31 mouse cellular contexts compared by ENCODE assay signal in genomic region chr4:35690521-35690920, GRCm38 (mm10).
DNase-seq lines count a peak whose midpoint lies in the region; ATAC-seq lines count a peak whose summit lies in the region.
"Had no signal": no experiment of that assay in that cellular context is flagged by ENCODE, and none has a peak within 500 bp of the region (broad histone marks: within the 10 kb centered on the region; RNA-seq: fewer than 3 reads in every experiment).

No protein-coding gene starts in this region.

- no peak overlapping the region for H3K27ac ChIP-seq in embryonic facial prominence, embryonic 14.5 days (replicated peaks; ENCODE audit: low read depth, low read length)
- H3K27ac ChIP-seq in embryonic facial prominence, embryonic 10.5 days (replicated peaks), result no peak overlapping the region
- H3K27ac ChIP-seq: embryonic facial prominence, embryonic 12.5 days; forebrain, embryonic 10.5 days; forebrain, embryonic 13.5 days; heart, embryonic 15.5 days; hindbrain, embryonic 10.5 days; hindbrain, embryonic 13.5 days; intestine, embryonic 15.5 days had no signal

- H3K36me3 ChIP-seq in embryonic facial prominence, embryonic 14.5 days (ENCODE audit: control insufficient read depth, insufficient read depth, low read length), result no peaks in the 10 kb centered on the region
- H3K36me3 ChIP-seq in embryonic facial prominence, embryonic 10.5 days (replicated peaks), result no peaks in the 10 kb centered on the region
- H3K36me3 ChIP-seq: embryonic facial prominence, embryonic 12.5 days; forebrain, embryonic 10.5 days; heart, embryonic 12.5 days; heart, embryonic 15.5 days; hindbrain, embryonic 10.5 days; hindbrain, embryonic 13.5 days; intestine, embryonic 15.5 days had no signal

- H3K27me3 ChIP-seq in embryonic facial prominence, embryonic 14.5 days (replicated peaks; ENCODE audit: control insufficient read depth, insufficient read depth, low read length), result no peaks in the 10 kb centered on the region
- no peaks in the 10 kb centered on the region for H3K27me3 ChIP-seq in embryonic facial prominence, embryonic 10.5 days (replicated peaks; ENCODE audit: low read depth, poor library complexity, severe bottlenecking)
- H3K27me3 ChIP-seq: embryonic facial prominence, embryonic 12.5 days; forebrain, embryonic 13.5 days; heart, embryonic 12.5 days; heart, embryonic 15.5 days; hindbrain, embryonic 13.5 days; intestine, embryonic 15.5 days; Patski had no signal

- ATAC-seq in embryonic facial prominence, embryonic 14.5 days (ENCODE audit: low read depth), result no peak
- ATAC-seq: CD4-positive, CD25-positive, alpha-beta regulatory T cell, adult 4 months; forebrain, embryonic 13.5 days; forebrain, embryonic 16.5 days; hindbrain, embryonic 16.5 days; intestine, embryonic 15.5 days; Patski had no signal

- DNase-seq in embryonic facial prominence, embryonic 14.5 days (ENCODE audit: low spot score), result peak; percentile 8
- no peak for DNase-seq in embryonic facial prominence, embryonic 10.5 days (ENCODE audit: low spot score)
- peak; percentile 36 for DNase-seq in retina, postnatal 1 day
- DNase-seq in retina, embryonic 14.5 days (ENCODE audit: low spot score), result no peak
- peak; percentile 53 for DNase-seq in adipocyte (ENCODE audit: low spot score)
- peak; percentile 68 for DNase-seq in gonadal fat pad, adult 2 months (ENCODE audit: low read depth)
- no peak for DNase-seq in thymus, postnatal 10 days (ENCODE audit: low spot score in 2 of 2)
- DNase-seq in urinary bladder, postnatal 4 days (ENCODE audit: low spot score in 2 of 2), result no peak
- DNase-seq: adrenal gland, adult 2 months; adrenal gland, postnatal 14 days; cerebellum, adult 11-12 months; cerebellum, adult 8-10 months; cerebellum, postnatal 14 days; gastrocnemius, postnatal 10 days; gastrocnemius, postnatal 36 days; heart, adult 18-20 months; heart, postnatal 10 days; heart, postnatal 36 days had no signal

- WGBS in embryonic facial prominence, embryonic 14.5 days, result 74% methylated on average over 5 of the region's 5 CpGs
- 82% methylated on average over 5 of the region's 5 CpGs for WGBS in embryonic facial prominence, embryonic 10.5 days

- no peaks in the 10 kb centered on the region for H3K9me3 ChIP-seq in embryonic facial prominence, embryonic 14.5 days (ENCODE audit: control insufficient read depth, low read length)
- no peaks in the 10 kb centered on the region for H3K9me3 ChIP-seq in embryonic facial prominence, embryonic 10.5 days
- H3K9me3 ChIP-seq: embryonic facial prominence, embryonic 12.5 days; forebrain, embryonic 10.5 days; forebrain, embryonic 13.5 days; heart, embryonic 12.5 days; heart, embryonic 15.5 days; hindbrain, embryonic 10.5 days; hindbrain, embryonic 13.5 days; intestine, embryonic 15.5 days had no signal

- H3K4me2 ChIP-seq in embryonic facial prominence, embryonic 14.5 days (ENCODE audit: low read depth, low read length), result no peak overlapping the region
- H3K4me2 ChIP-seq: embryonic facial prominence, embryonic 12.5 days; forebrain, embryonic 13.5 days; heart, embryonic 12.5 days; heart, embryonic 15.5 days; hindbrain, embryonic 13.5 days; intestine, embryonic 15.5 days had no signal

- no peak overlapping the region for H3K4me3 ChIP-seq in embryonic facial prominence, embryonic 14.5 days (ENCODE audit: low read depth, low read length)
- no peak overlapping the region for H3K4me3 ChIP-seq in embryonic facial prominence, embryonic 10.5 days
- H3K4me3 ChIP-seq: embryonic facial prominence, embryonic 12.5 days; erythroblast, embryonic 14.5 days; forebrain, embryonic 10.5 days; forebrain, embryonic 13.5 days; heart, embryonic 12.5 days; heart, embryonic 15.5 days; hindbrain, embryonic 10.5 days; hindbrain, embryonic 13.5 days; intestine, embryonic 15.5 days had no signal

- no peaks in the 10 kb centered on the region for H3K4me1 ChIP-seq in embryonic facial prominence, embryonic 14.5 days (ENCODE audit: control insufficient read depth, insufficient read depth, low read length)
- H3K4me1 ChIP-seq in embryonic facial prominence, embryonic 10.5 days, result no peaks in the 10 kb centered on the region
- H3K4me1 ChIP-seq: embryonic facial prominence, embryonic 12.5 days; heart, embryonic 12.5 days; heart, embryonic 15.5 days; hindbrain, embryonic 10.5 days; intestine, embryonic 15.5 days had no signal

- H3K9ac ChIP-seq in embryonic facial prominence, embryonic 14.5 days (ENCODE audit: low read depth, low read length), result no peak overlapping the region
- H3K9ac ChIP-seq: embryonic facial prominence, embryonic 12.5 days; forebrain, embryonic 13.5 days; heart, embryonic 12.5 days; heart, embryonic 15.5 days; hindbrain, embryonic 13.5 days; intestine, embryonic 15.5 days had no signal

Comparison
In these comparisons a context has a peak if more than half of its experiments do, and no peak if none do; other contexts are left out.
1. DNase-seq: peak in embryonic facial prominence, embryonic 14.5 days (single experiment), retina, postnatal 1 day (single experiment), adipocyte (single experiment) and gonadal fat pad, adult 2 months (single experiment); none in embryonic facial prominence, embryonic 10.5 days (single experiment), retina, embryonic 14.5 days (single experiment), thymus, postnatal 10 days (0 of 2) and urinary bladder, postnatal 4 days (0 of 2).